ENCODE assay signal across 16 mouse cellular contexts in the genomic region with DNA sequence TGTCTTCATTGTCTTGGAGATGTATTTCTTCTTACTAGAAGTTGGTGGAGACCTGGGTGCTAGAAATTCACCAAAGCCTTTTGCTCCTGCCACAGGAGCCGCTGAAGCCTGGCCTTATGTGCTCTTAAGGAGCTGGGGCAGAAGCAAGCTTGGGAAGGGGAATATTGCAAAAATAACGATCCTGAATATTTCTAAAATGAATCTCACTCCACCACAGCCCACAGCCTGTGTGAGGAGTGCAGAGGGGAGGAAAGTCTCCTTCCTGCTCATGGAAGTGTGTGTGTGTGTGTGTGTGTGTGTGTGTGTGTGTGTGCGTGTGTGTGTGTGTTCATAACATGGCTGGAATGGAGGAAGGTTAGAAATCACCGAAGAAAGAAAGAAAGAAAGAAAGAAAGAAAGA. TPM values are rescaled to one million over a fixed set of nuclear protein-coding genes. Genes with fewer than 3 reads are reported as not detected.
A peak's percentile ranks its signal among the peaks of the same experiment; 100 is the strongest.
DNase-seq lines count a peak whose midpoint lies in the region; ATAC-seq and TF ChIP-seq lines count a peak whose summit lies in the region.
"Had no signal": no experiment of that assay in that cellular context is flagged by ENCODE, and none has a peak within 500 bp of the region (broad histone marks: within the 10 kb centered on the region; RNA-seq: fewer than 3 reads in every experiment).

No protein-coding gene starts in this region.

- peak overlapping the region; percentile 56 for H3K4me2 ChIP-seq in lung, embryonic 14.5 days
- H3K4me2 ChIP-seq in heart, postnatal 0 days (ENCODE audit: low read depth, low read length): peak overlapping the region; percentile 75
- peak overlapping the region; percentile 47; the same call in 1 of the 2 replicates for H3K4me2 ChIP-seq in stomach, embryonic 16.5 days (ENCODE audit: low read depth, low read length)
- H3K4me2 ChIP-seq in hindbrain, embryonic 14.5 days (replicated peaks): no peak overlapping the region
- H3K4me2 ChIP-seq: neural tube, embryonic 15.5 days had no signal

- TF ChIP-seq CTCF in gastrocnemius, adult 2 months (IDR thresholded peaks at IDR 0.05): no peak
- TF ChIP-seq CTCF in lung, embryonic 14.5 days (IDR thresholded peaks at IDR 0.05; ENCODE audit: low read depth): no peak
- no peak for TF ChIP-seq CTCF in heart, postnatal 0 days (IDR thresholded peaks at IDR 0.05; ENCODE audit: low read depth)

- H3K27me3 ChIP-seq in lung, embryonic 14.5 days (ENCODE audit: insufficient read depth, low read length): no peaks in the 10 kb centered on the region
- no peaks in the 10 kb centered on the region for H3K27me3 ChIP-seq in heart, postnatal 0 days (ENCODE audit: control insufficient read depth, insufficient read depth, low read length)
- no peaks in the 10 kb centered on the region for H3K27me3 ChIP-seq in stomach, embryonic 16.5 days (ENCODE audit: control insufficient read depth, insufficient read depth, low read length)
- H3K27me3 ChIP-seq in hindbrain, embryonic 14.5 days (ENCODE audit: control insufficient read depth, insufficient read depth, low read length): no peaks in the 10 kb centered on the region

- DNase-seq in gastrocnemius, adult 2 months: no peak
- no peak for DNase-seq in gastrocnemius, postnatal 25 days
- no peak for DNase-seq in lung, embryonic 14.5 days
- no peak for DNase-seq in lung, postnatal 25 days (ENCODE audit: low spot score)
- DNase-seq in heart, postnatal 0 days (ENCODE audit: low spot score): no peak
- DNase-seq in retina, embryonic 14.5 days (ENCODE audit: low spot score): no peak
- no peak for DNase-seq in hindbrain, embryonic 14.5 days (ENCODE audit: low spot score)
- DNase-seq: adrenal gland, adult 8-10 months; cerebellum, postnatal 10 days had no signal

- H3K36me3 ChIP-seq in lung, embryonic 14.5 days (ENCODE audit: insufficient read depth): no peaks in the 10 kb centered on the region
- no peaks in the 10 kb centered on the region for H3K36me3 ChIP-seq in heart, postnatal 0 days (replicated peaks; ENCODE audit: control insufficient read depth, insufficient read depth, low read length)
- H3K36me3 ChIP-seq in stomach, embryonic 16.5 days (ENCODE audit: control insufficient read depth, insufficient read depth, low read length): no peaks in the 10 kb centered on the region
- no peaks in the 10 kb centered on the region for H3K36me3 ChIP-seq in hindbrain, embryonic 14.5 days (replicated peaks; ENCODE audit: control insufficient read depth, insufficient read depth)
- H3K36me3 ChIP-seq: limb, embryonic 12.5 days; neural tube, embryonic 15.5 days had no signal

- intact Hi-C loops in gastrocnemius, adult 2 months (cut with DNase I): no loop called here

- TF ChIP-seq EP300 in heart, postnatal 0 days (IDR thresholded peaks at IDR 0.05; ENCODE audit: low read depth): no peak

- peak overlapping the region; percentile 93 for H3K27ac ChIP-seq in gastrocnemius, adult 2 months
- H3K27ac ChIP-seq in lung, embryonic 14.5 days (ENCODE audit: low read depth): peak overlapping the region; percentile 85
- H3K27ac ChIP-seq in heart, postnatal 0 days (ENCODE audit: low read depth): peak overlapping the region; percentile 97
- peak overlapping the region; percentile 84 for H3K27ac ChIP-seq in stomach, embryonic 16.5 days (ENCODE audit: low read length)
- H3K27ac ChIP-seq in hindbrain, embryonic 14.5 days: no peak overlapping the region
- H3K27ac ChIP-seq: neural tube, embryonic 15.5 days had no signal

- H3K4me3 ChIP-seq in gastrocnemius, adult 2 months: peak overlapping the region; percentile 86
- no peak overlapping the region for H3K4me3 ChIP-seq in lung, embryonic 14.5 days (ENCODE audit: low read depth, low read length)
- peak overlapping the region; percentile 85 for H3K4me3 ChIP-seq in heart, postnatal 0 days (ENCODE audit: low read depth, low read length)
- H3K4me3 ChIP-seq in stomach, embryonic 16.5 days (replicated peaks; ENCODE audit: low read length): peak overlapping the region; percentile 47; the same call in 1 of the 2 replicates
- H3K4me3 ChIP-seq in hindbrain, embryonic 14.5 days (replicated peaks; ENCODE audit: low read length): no peak overlapping the region
- H3K4me3 ChIP-seq: neural tube, embryonic 15.5 days had no signal

- no peaks in the 10 kb centered on the region for H3K9me3 ChIP-seq in lung, embryonic 14.5 days (ENCODE audit: low read depth, low read length)
- no peaks in the 10 kb centered on the region for H3K9me3 ChIP-seq in heart, postnatal 0 days (replicated peaks; ENCODE audit: control insufficient read depth, low read length)
- no peaks in the 10 kb centered on the region for H3K9me3 ChIP-seq in stomach, embryonic 16.5 days (replicated peaks; ENCODE audit: control insufficient read depth, low read length)
- no peaks in the 10 kb centered on the region for H3K9me3 ChIP-seq in hindbrain, embryonic 14.5 days (ENCODE audit: control insufficient read depth, low read length)
- H3K9me3 ChIP-seq: limb, embryonic 12.5 days; neural tube, embryonic 15.5 days had no signal

- no peak for ATAC-seq in lung, embryonic 14.5 days (ENCODE audit: insufficient read depth)
- ATAC-seq in heart, postnatal 0 days (ENCODE audit: insufficient read depth, low read depth): no peak
- ATAC-seq in stomach, embryonic 16.5 days (ENCODE audit: insufficient read depth, low FRiP score): no peak
- ATAC-seq in hindbrain, embryonic 14.5 days (ENCODE audit: low FRiP score): no peak
- ATAC-seq: inflammation-experienced regulatory T-cells, adult 6 months had no signal

- WGBS in lung, embryonic 14.5 days: 72% methylated on average over 4 of the region's 4 CpGs
- 38% methylated on average over 4 of the region's 4 CpGs for WGBS in heart, postnatal 0 days
- WGBS in stomach, embryonic 16.5 days: 78% methylated on average over 4 of the region's 4 CpGs
- 85% methylated on average over 4 of the region's 4 CpGs for whole genome bisulfite sequencing in hindbrain, embryonic 14.5 days

- H3K9ac ChIP-seq in lung, embryonic 14.5 days: no peak overlapping the region
- peak overlapping the region; percentile 95 for H3K9ac ChIP-seq in heart, postnatal 0 days (replicated peaks; ENCODE audit: low read depth, low read length)
- 0 out of 2 replicates have a peak overlapping the region, but pooled peaks have one; percentile 68 for H3K9ac ChIP-seq in stomach, embryonic 16.5 days (ENCODE audit: low read length)
- no peak overlapping the region for H3K9ac ChIP-seq in hindbrain, embryonic 14.5 days
- H3K9ac ChIP-seq: neural tube, embryonic 15.5 days had no signal

- no peaks in the 10 kb centered on the region; the same call in 1 of the 2 replicates for H3K4me1 ChIP-seq in lung, embryonic 14.5 days (ENCODE audit: insufficient read depth)
- H3K4me1 ChIP-seq in heart, postnatal 0 days (ENCODE audit: control insufficient read depth, insufficient read depth): peaks cover 15% of the 10 kb centered on the region
- peaks cover 17% of the 10 kb centered on the region for H3K4me1 ChIP-seq in stomach, embryonic 16.5 days (ENCODE audit: control insufficient read depth, insufficient read depth, low read length)
- H3K4me1 ChIP-seq in hindbrain, embryonic 14.5 days (replicated peaks; ENCODE audit: control insufficient read depth, insufficient read depth, low read length): no peaks in the 10 kb centered on the region
- H3K4me1 ChIP-seq: neural tube, embryonic 15.5 days had no signal

RNA-seq across cellular contexts. Expression of a gene that starts 1.0 kb away (rescaled TPM):
- total RNA-seq in gastrocnemius, adult 2 months (2021): 100 to 1,000 TPM; 424 to 437 TPM
- total RNA-seq in gastrocnemius, postnatal 25 days (2021): 100 to 1,000 TPM; 424 to 451 TPM
- 2.7 and 2.9 TPM in 2 replicates for polyA plus RNA-seq in lung, embryonic 14.5 days (2014; fragmentation: Nextera tagmentation; extraction: Ambion mirVana)
- 215 and 246 TPM in 2 replicates for total RNA-seq in heart, postnatal 0 days (2014; rRNA removed; ENCODE audit: low replicate concordance)
- polyA plus RNA-seq in heart, postnatal 0 days (2015; fragmentation: Nextera tagmentation; extraction: Ambion mirVana): 47.3 and 61.7 TPM in 2 replicates
- 8.5 and 11.2 TPM in 2 replicates for polyA plus RNA-seq in stomach, embryonic 16.5 days (2015; fragmentation: Nextera tagmentation; extraction: Ambion mirVana)
- 0.27 and 0.37 TPM in 2 replicates for polyA plus RNA-seq in hindbrain, embryonic 14.5 days (2014; fragmentation: Nextera tagmentation; extraction: Ambion mirVana)
- total RNA-seq: hematopoietic stem cell, adult 5-6 weeks; megakaryocyte-erythroid progenitor cell, adult 5-6 weeks; monocyte, adult 5-6 weeks had no signal
- polyA plus RNA-seq: inflammation-experienced regulatory T-cells, adult 6 months had no signal

RNA-seq across cellular contexts. Expression of a gene that starts 25.7 kb away (rescaled TPM):
- total RNA-seq in gastrocnemius, adult 2 months (2021): 10 to 100 TPM; 32.4 to 38.2 TPM
- 10 to 100 TPM; 23.8 to 27.0 TPM for total RNA-seq in gastrocnemius, postnatal 25 days (2021)
- polyA plus RNA-seq in lung, embryonic 14.5 days (2014; fragmentation: Nextera tagmentation; extraction: Ambion mirVana): 90.7 and 91.9 TPM in 2 replicates
- 23.8 and 28.9 TPM in 2 replicates for total RNA-seq in heart, postnatal 0 days (2014; rRNA removed; ENCODE audit: low replicate concordance)
- 41.4 and 45.1 TPM in 2 replicates for polyA plus RNA-seq in heart, postnatal 0 days (2015; fragmentation: Nextera tagmentation; extraction: Ambion mirVana)
- polyA plus RNA-seq in stomach, embryonic 16.5 days (2015; fragmentation: Nextera tagmentation; extraction: Ambion mirVana): 79.0 and 86.1 TPM in 2 replicates
- polyA plus RNA-seq in hindbrain, embryonic 14.5 days (2014; fragmentation: Nextera tagmentation; extraction: Ambion mirVana): 74.8 and 78.9 TPM in 2 replicates

RNA-seq across cellular contexts. Expression of a gene that starts 39.5 kb away (rescaled TPM):
- total RNA-seq in gastrocnemius, adult 2 months (2021): not detected
- not detected for total RNA-seq in gastrocnemius, postnatal 25 days (2021)
- polyA plus RNA-seq in lung, embryonic 14.5 days (2014; fragmentation: Nextera tagmentation; extraction: Ambion mirVana): 0.91 and 1.1 TPM in 2 replicates
- not detected in 2 replicates for total RNA-seq in heart, postnatal 0 days (2014; rRNA removed; ENCODE audit: low replicate concordance)
- polyA plus RNA-seq in heart, postnatal 0 days (2015; fragmentation: Nextera tagmentation; extraction: Ambion mirVana): 0.10 TPM in 1 of 2 replicates, not detected in the other
- polyA plus RNA-seq in stomach, embryonic 16.5 days (2015; fragmentation: Nextera tagmentation; extraction: Ambion mirVana): 5.2 and 5.3 TPM in 2 replicates
- 121 and 137 TPM in 2 replicates for polyA plus RNA-seq in hindbrain, embryonic 14.5 days (2014; fragmentation: Nextera tagmentation; extraction: Ambion mirVana)
- total RNA-seq: megakaryocyte-erythroid progenitor cell, adult 5-6 weeks; monocyte, adult 5-6 weeks had no signal

Comparison
In these comparisons a context has a peak if more than half of its experiments do, and no peak if none do; other contexts are left out.
1. H3K4me3 ChIP-seq: peak in gastrocnemius, adult 2 months (single experiment), heart, postnatal 0 days (single experiment) and stomach, embryonic 16.5 days (single experiment); none in lung, embryonic 14.5 days (single experiment) and hindbrain, embryonic 14.5 days (single experiment).
2. H3K9ac ChIP-seq: peak in heart, postnatal 0 days (single experiment) and stomach, embryonic 16.5 days (single experiment); none in lung, embryonic 14.5 days (single experiment) and hindbrain, embryonic 14.5 days (single experiment).
3. RNA of a gene that starts 39.5 kb away (polyA plus RNA-seq): 121 to 137 TPM in hindbrain, embryonic 14.5 days; 5.2 to 5.3 TPM in stomach, embryonic 16.5 days, 0.91 to 1.1 TPM in lung, embryonic 14.5 days and 0.10 TPM in heart, postnatal 0 days; every median in the first group is over 10 times any median in the second.